Mouse (Mus musculus) liver, embryonic 11.5 days (tissue): Measurements from ENCODE around the gene Lyl1. TPM values are rescaled to one million over a fixed set of nuclear protein-coding genes. Genes with fewer than 3 reads are reported as not detected.

Experiments used
- ATAC-seq: fragments of 200-750 bp; cut with Nextera tagmentation; replicated peaks from 2 replicates; pipeline ENCODE4 v1.8.0; 2017; ENCODE audit warnings: moderate number of reproducible peaks, mild to moderate bottlenecking, moderate TSS enrichment, moderate library complexity; ENCODE audit not compliant: low FRiP score
- DNase-seq: peaks from one replicate; pipeline ENCODE4 v3.0.0-alpha.2; 2017; ENCODE audit warnings: low spot score
- H3K27ac ChIP-seq: fragments of 300-500 bp; sonication (generic); 2 replicates; pipeline ENCODE4 v1.5.1; 2014; ENCODE audit warnings: mild to moderate bottlenecking, low read depth, low read length, control low read depth
- H3K27me3 ChIP-seq: fragments of 300-500 bp; sonication (generic); replicated peaks from 2 replicates; pipeline ENCODE4 v1.6.1; 2014; ENCODE audit warnings: low read length, mixed read lengths; ENCODE audit not compliant: control insufficient read depth, insufficient read depth
- H3K36me3 ChIP-seq: fragments of 300-500 bp; sonication (generic); 2 replicates; pipeline ENCODE4 v1.6.1; 2014; ENCODE audit warnings: mild to moderate bottlenecking, low read length, moderate library complexity, mixed read lengths; ENCODE audit not compliant: control insufficient read depth, insufficient read depth
- H3K4me1 ChIP-seq: fragments of 300-500 bp; sonication (generic); replicated peaks from 2 replicates; pipeline ENCODE4 v1.6.1; 2014; ENCODE audit warnings: low read length, mixed read lengths; ENCODE audit not compliant: control insufficient read depth, insufficient read depth
- H3K4me2 ChIP-seq: fragments of 300-500 bp; sonication (generic); 2 replicates; pipeline ENCODE4 v1.6.1; 2014; ENCODE audit warnings: mild to moderate bottlenecking, control low read depth, moderate library complexity
- H3K4me3 ChIP-seq: fragments of 300-500 bp; sonication (generic); 2 replicates; pipeline ENCODE4 v1.5.1; 2014; ENCODE audit warnings: low read depth, low read length, control low read depth
- H3K9ac ChIP-seq: fragments of 300-500 bp; sonication (generic); 2 replicates; pipeline ENCODE4 v1.6.1; 2014; ENCODE audit warnings: low read depth, low read length, control low read depth
- H3K9me3 ChIP-seq: fragments of 300-500 bp; sonication (generic); 2 replicates; pipeline ENCODE4 v1.6.1; 2016; ENCODE audit warnings: low read length, inconsistent platforms, mixed read lengths; ENCODE audit not compliant: control insufficient read depth
- WGBS: fragments of 180-500 bp; shearing (Covaris S2); extraction: QIAGEN DNeasy Blood & Tissue Kit; methylation state at CpG from one replicate; pipeline ENCODE4 v1.1.7; 2014; 5-methylcytosine and 5-hydroxymethylcytosine counted together
- polyA plus RNA-seq: library from polyadenylated mRNA; unstranded; fragments of >200 nt; fragmentation: Nextera tagmentation; extraction: Ambion mirVana; gene quantifications from 2 replicates; pipeline ENCODE4 v1.2.1, GENCODE M21; 2014

Gene Lyl1
- polyA plus RNA-seq, 1 experiment from 2014 or later = 68.6 TPM

DNA sequence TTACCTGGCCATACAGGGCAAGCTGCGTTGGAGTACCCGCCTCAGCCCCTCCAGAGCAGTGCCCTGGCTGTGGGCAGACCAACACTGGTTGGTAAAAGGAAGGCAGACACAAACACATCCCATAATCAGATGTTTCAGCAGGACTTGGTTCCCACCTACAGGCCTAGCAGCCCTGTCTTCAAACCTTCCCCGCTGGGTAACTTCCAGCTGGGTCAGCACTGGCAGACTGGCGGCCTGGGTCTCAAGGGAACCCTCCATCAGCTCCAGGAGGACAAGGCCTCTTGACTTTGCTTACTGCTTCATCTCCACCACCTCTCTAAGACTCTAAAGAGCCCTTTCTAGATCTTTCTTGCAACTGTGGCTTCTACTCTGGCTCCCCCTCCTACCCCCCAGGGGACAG is 35.3 kb downstream of the Lyl1 start:
- ATAC-seq (no peak), DNase-seq (no peak)
- H3K4me1 ChIP-seq = peaks cover 40% of the 10 kb centered on the region
- H3K4me2 ChIP-seq = no peak overlapping the region
- H3K9ac ChIP-seq = no peak overlapping the region
- no peaks in the 10 kb centered on the region for H3K9me3 ChIP-seq
- H3K36me3 ChIP-seq = no peaks in the 10 kb centered on the region
- peaks cover 64% of the 10 kb centered on the region for H3K27me3 ChIP-seq
- WGBS = 85% methylated on average over 4 of the region's 4 CpGs
- no peak overlapping the region for H3K4me3 ChIP-seq
- H3K27ac ChIP-seq = 0 out of 2 replicates have a peak overlapping the region, but pooled peaks have one; percentile 13

DNA sequence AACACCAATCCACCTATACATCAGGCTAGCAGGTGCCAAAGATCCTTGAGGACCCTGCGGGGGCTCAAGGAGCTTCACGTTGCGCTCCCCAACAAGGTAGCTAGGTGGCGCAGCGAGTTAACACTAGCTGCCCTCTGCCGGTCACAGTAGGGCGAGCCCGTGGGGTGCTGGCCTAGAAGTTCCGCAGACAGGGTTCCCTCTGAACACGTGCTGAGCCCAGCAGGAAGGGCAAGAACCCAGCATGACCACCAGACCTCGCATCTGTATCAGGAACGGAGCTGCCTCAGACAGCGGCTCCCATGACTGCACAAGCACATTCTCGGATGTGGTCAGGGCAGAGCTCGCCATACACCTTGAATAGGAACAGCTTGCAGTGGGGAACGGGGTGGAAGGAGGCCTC is 36.4 kb downstream of the Lyl1 start:
- ATAC-seq (peak; percentile 82), DNase-seq (peak; percentile 80)
- Histone ChIP-seq H3K27ac (no peak overlapping the region), H3K4me3 (no peak overlapping the region), H3K27me3 (peaks cover 74% of the 10 kb centered on the region), H3K36me3 (no peaks in the 10 kb centered on the region), H3K4me1 (peaks cover 35% of the 10 kb centered on the region), H3K9me3 (no peaks in the 10 kb centered on the region), H3K4me2 (peak overlapping the region; percentile 60), H3K9ac (peak overlapping the region; percentile 49; the same call in 1 of the 2 replicates)
- 2% methylated on average over 16 of the region's 16 CpGs for WGBS

DNA sequence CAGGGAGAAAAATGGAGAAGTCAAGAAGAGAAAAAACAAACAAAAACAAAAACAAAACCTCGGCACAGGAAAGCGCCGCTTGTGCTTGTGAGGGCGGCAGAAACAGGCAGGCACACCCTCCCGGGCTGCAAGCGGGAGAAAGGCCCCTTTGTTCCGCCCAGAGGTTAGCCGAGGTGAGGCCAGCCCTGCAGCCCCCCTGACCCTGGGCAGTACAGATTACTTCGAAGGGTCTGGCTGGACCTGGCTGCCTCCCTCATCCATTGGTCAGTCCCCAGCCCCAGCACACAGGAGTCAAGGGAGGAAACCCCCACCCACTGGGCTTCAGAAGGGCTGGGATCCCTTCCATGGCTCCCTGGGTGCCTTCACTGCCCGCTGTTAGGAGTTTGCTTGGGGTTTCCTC is 37.0 kb downstream of the Lyl1 start:
- ATAC-seq (no peak), DNase-seq (no peak)
- Histone ChIP-seq H3K4me3 (peak overlapping the region; percentile 22; the same call in 1 of the 2 replicates), H3K4me2 (peak overlapping the region; percentile 60), H3K36me3 (no peaks in the 10 kb centered on the region), H3K4me1 (peaks cover 35% of the 10 kb centered on the region), H3K9ac (peak overlapping the region; percentile 49), H3K27ac (no peak overlapping the region), H3K9me3 (no peaks in the 10 kb centered on the region), H3K27me3 (peaks cover 76% of the 10 kb centered on the region)
- 20% methylated on average over 10 of the region's 10 CpGs for WGBS

DNA sequence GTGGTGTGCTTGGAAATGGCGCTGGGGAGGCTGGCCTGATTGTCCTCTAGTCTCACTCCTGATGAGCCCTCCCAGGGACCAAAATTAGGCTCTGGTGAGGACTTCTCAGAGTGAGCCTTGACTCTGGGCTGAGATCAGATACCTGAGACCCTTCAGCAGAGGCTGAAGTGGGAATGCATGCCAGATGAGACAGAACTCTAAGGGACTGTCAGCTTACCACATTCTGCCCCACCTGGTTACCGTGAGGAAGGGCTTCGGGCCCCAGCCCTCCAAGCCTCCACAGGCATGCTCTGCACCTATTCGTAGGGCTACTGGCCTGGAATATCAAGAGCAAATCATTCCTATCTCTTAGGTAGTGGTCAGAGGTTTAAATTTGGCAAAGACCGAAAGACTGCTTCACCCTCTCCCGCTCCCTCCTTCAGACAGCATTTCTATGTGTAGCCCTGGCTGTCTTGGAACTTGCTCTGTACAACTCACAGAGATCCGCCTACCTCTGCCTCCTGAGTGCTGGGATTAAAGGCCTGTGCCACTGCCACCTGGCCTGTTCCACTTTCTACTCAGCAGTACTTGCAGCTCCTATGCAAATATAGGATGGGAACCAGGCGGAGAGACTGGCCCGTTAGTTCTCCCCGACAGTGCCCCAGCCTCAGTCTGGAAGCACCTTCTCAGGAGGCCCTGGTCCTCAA is 37.6 kb downstream of the Lyl1 start:
- H3K4me2 ChIP-seq = peak overlapping the region; percentile 60; the same call in 1 of the 2 replicates
- no peaks in the 10 kb centered on the region for H3K36me3 ChIP-seq
- peaks cover 76% of the 10 kb centered on the region for H3K27me3 ChIP-seq
- 68% methylated on average over 10 of the region's 10 CpGs for WGBS
- H3K9me3 ChIP-seq = no peaks in the 10 kb centered on the region
- no peak overlapping the region for H3K4me3 ChIP-seq
- no peak for ATAC-seq
- no peak overlapping the region for H3K9ac ChIP-seq
- no peak for DNase-seq
- peaks cover 35% of the 10 kb centered on the region for H3K4me1 ChIP-seq
- no peak overlapping the region for H3K27ac ChIP-seq

DNA sequence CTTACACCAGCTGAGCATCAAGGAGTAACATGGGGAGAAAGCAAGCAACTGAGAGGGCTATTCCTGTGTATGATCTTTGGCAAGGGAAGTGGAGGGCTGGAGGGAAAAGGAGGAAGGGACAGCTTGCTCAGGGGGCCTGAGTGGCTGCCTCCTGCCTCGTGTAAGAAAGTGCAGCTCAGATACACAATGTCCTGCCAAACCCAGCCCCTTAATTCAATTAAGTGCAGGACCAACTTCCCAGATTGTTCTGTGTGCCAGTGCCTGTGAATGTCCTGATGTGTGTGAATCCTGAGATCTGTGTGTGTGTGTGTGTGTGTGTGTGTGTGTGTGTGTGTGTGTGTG is 38.1 kb downstream of the Lyl1 start:
- no peaks in the 10 kb centered on the region for H3K36me3 ChIP-seq
- H3K4me1 ChIP-seq = peaks cover 36% of the 10 kb centered on the region
- H3K4me3 ChIP-seq = no peak overlapping the region
- peaks cover 72% of the 10 kb centered on the region for H3K27me3 ChIP-seq
- H3K9ac ChIP-seq = no peak overlapping the region
- WGBS = 22% methylated on average over 1 of the region's 1 CpGs
- ATAC-seq = no peak
- H3K4me2 ChIP-seq = no peak overlapping the region
- no peak for DNase-seq
- H3K27ac ChIP-seq = no peak overlapping the region
- no peaks in the 10 kb centered on the region for H3K9me3 ChIP-seq

DNA sequence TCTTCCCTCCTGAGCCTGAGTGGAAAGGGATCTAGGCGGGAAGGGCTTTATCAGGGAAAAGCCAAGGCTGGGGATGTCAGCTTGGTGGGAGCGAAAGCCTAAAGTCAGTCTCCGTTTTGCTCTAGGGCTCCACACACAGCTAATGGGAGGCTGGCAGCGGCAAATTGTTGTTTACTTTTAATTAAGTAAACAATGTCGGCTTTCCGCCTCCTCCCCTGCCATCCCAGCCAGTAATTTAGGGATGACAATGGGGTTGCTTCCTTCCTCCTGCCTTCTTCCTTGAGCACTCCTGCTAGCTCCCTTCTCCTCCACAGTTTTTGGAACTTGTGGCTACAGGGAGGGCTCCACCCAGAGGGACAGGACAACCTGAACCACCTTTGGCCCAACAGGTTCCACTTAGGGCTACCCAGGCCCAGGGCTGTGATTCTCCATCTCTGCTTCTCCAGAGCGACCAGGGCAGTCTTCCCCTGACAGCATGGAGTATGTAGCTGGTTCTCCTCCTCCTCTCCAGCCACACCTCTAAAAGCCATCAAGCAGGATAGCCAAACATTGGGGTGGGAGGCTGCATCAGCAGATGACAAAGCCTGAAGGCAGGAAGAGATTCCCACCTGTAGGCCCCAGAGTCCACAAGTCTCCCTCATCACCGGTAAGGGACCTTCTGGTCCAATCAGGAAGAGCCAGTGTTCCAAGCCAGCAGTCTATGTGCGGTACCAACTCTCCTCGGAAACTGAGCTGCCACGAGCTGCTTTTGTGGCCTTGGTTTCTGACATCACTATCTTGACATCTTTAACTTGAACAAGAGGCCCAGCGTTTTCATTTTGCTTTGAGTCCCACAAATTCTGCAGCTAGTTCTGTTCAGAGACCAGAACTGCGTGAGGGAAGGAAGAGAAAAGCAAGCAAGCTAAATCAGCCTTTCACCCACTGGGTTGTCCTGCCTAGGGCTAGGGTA is 39.9 kb downstream of the Lyl1 start:
- 42% methylated on average over 13 of the region's 13 CpGs for WGBS
- DNase-seq (no peak), ATAC-seq (no peak)
- Histone ChIP-seq H3K4me1 (peaks cover 51% of the 10 kb centered on the region), H3K4me2 (no peak overlapping the region), H3K27ac (no peak overlapping the region), H3K4me3 (no peak overlapping the region), H3K27me3 (peaks cover 68% of the 10 kb centered on the region), H3K9me3 (no peaks in the 10 kb centered on the region), H3K36me3 (no peaks in the 10 kb centered on the region), H3K9ac (no peak overlapping the region)

DNA sequence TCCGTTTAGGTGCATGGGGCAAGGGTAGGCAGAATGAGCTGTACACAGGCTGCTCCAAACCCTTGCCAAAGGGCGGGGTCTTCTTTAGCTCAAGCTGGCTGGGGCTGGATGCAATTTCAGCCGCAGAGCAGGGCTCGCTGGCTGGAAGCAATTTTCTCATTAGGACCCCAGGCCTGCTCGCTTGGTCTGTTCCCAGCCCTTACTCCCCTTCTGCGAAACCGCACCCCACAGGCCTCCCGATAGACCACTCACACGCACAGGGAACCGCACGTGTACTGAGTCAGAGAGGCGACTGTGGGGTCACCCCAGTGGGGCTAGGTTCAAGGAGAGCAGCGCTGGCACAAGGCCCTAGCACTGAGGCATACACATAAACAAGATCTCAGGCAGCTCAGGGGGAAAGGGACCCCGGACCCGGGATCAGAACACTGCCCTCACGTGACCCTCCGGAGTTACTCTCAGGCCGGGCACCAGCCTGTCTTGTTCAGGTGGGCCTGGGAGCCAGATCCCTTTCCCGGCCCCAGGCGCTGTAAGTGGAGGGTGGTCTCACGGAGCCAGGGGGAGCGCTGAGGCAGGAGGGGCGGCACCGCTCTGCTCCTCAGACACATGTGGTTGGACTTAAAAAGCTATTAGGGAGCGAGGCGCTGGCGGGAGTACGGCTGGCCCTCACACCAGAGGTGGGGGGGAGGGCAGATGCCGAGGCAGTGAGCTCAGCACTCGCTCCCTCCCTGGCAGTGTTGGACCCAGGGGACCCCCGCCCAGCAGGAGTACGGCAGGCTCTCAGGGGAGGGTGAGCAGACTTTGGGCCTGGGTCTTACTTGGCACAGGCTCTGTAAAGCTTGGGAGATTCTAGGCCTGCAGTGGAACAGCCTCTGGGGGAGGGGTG is 41.2 kb downstream of the Lyl1 start:
- DNase-seq = no peak
- 34% methylated on average over 32 of the region's 32 CpGs for WGBS
- H3K9me3 ChIP-seq = no peaks in the 10 kb centered on the region
- peak overlapping the region; percentile 6; the same call in 1 of the 2 replicates for H3K9ac ChIP-seq
- H3K4me3 ChIP-seq = peak overlapping the region; percentile 15; the same call in 1 of the 2 replicates
- ATAC-seq = 0 out of 2 replicates have a peak, but pooled peaks have one; percentile 10
- peaks cover 51% of the 10 kb centered on the region for H3K4me1 ChIP-seq
- no peaks in the 10 kb centered on the region for H3K36me3 ChIP-seq
- H3K4me2 ChIP-seq = peak overlapping the region; percentile 46
- H3K27me3 ChIP-seq = peaks cover 73% of the 10 kb centered on the region
- H3K27ac ChIP-seq = peak overlapping the region; percentile 9

DNA sequence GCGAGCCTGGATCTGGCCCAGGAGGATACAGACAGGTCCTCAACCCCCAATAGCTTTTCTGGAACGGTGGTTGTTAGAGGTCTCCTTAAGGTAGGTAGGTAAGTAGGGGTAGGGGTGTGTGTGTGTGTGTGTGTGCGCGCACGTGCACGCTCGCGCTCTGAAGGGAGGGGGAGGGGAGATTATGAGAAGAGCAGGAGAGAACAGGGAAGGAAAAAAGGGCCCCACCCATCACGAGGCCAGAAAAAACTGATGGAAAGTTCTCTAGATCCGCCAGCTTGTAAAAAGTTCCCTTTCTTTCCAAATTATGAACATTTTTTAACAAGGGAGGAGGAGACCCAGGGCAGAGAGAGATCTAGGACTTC is 41.8 kb downstream of the Lyl1 start:
- Histone ChIP-seq H3K27me3 (peaks cover 73% of the 10 kb centered on the region), H3K27ac (peak overlapping the region; percentile 9)

More for the DNA sequence above, 41.8 kb downstream of the Lyl1 start:
- Histone ChIP-seq H3K9me3 (no peaks in the 10 kb centered on the region), H3K9ac (no peak overlapping the region), H3K4me2 (peak overlapping the region; percentile 46), H3K4me1 (peaks cover 46% of the 10 kb centered on the region), H3K4me3 (peak overlapping the region; percentile 15; the same call in 1 of the 2 replicates), H3K36me3 (no peaks in the 10 kb centered on the region)
- DNase-seq (no peak), ATAC-seq (0 out of 2 replicates have a peak, but pooled peaks have one; percentile 8)
- WGBS = 22% methylated on average over 10 of the region's 10 CpGs
